Mouse (Mus musculus): Measurements from ENCODE around the gene 1700020L24Rik.

Gene 1700020L24Rik

GRCm38 (mm10) chr11:83442596-83443267 is 5.3 kb downstream of the 1700020L24Rik start:
- peak; percentile 69 to 73 for DNase-seq

GRCm38 (mm10) chr11:83443824-83444223 is 6.3 kb downstream of the 1700020L24Rik start:
- DNase-seq, result no peak

- peak; percentile 45 to 49 for DNase-seq
Observed at GRCm38 (mm10) chr11:83445001-83445400, 7.5 kb downstream of the 1700020L24Rik start.

- no peak for DNase-seq
Observed at GRCm38 (mm10) chr11:83447612-83448011, 10.1 kb downstream of the 1700020L24Rik start.

GRCm38 (mm10) chr11:83448021-83448926 is 10.8 kb downstream of the 1700020L24Rik start:
- DNase-seq, result no peak

- no peak for DNase-seq
Observed at GRCm38 (mm10) chr11:83448927-83449236, 11.4 kb downstream of the 1700020L24Rik start.

GRCm38 (mm10) chr11:83449298-83449697 is 11.8 kb downstream of the 1700020L24Rik start:
- DNase-seq, result no peak

GRCm38 (mm10) chr11:83450550-83450949 is 13.1 kb downstream of the 1700020L24Rik start:
- DNase-seq, result no peak

GRCm38 (mm10) chr11:83451281-83451680 is 13.8 kb downstream of the 1700020L24Rik start:
- no peak for DNase-seq

GRCm38 (mm10) chr11:83454548-83454947 is 17.1 kb downstream of the 1700020L24Rik start:
- no peak for DNase-seq

- DNase-seq, result no peak
Observed at GRCm38 (mm10) chr11:83455608-83456007, 18.1 kb downstream of the 1700020L24Rik start.

GRCm38 (mm10) chr11:83457257-83457656 is 19.8 kb downstream of the 1700020L24Rik start:
- DNase-seq, result no peak

- DNase-seq, result no peak
Observed at GRCm38 (mm10) chr11:83457912-83458601, 20.6 kb downstream of the 1700020L24Rik start.

- no peak for DNase-seq
Observed at GRCm38 (mm10) chr11:83461462-83462027, 24.1 kb downstream of the 1700020L24Rik start.

GRCm38 (mm10) chr11:83462711-83463244 is 25.3 kb downstream of the 1700020L24Rik start, which contains the start of gene Mmp28:
TSS of gene Mmp28 (minus strand) at chr11:83463071.
- DNase-seq, result peak; percentile 46 to 47

GRCm38 (mm10) chr11:83465976-83466375 is 28.5 kb downstream of the 1700020L24Rik start:
- DNase-seq, result no peak

- peak in 1 of 2 experiments; percentile 11 for DNase-seq
Observed at GRCm38 (mm10) chr11:83467120-83467652, 29.7 kb downstream of the 1700020L24Rik start.

GRCm38 (mm10) chr11:83468765-83469164 is 31.3 kb downstream of the 1700020L24Rik start:
- DNase-seq, result no peak

GRCm38 (mm10) chr11:83471766-83472165 is 34.3 kb downstream of the 1700020L24Rik start:
- no peak for DNase-seq

GRCm38 (mm10) chr11:83472324-83473234 is 35.1 kb downstream of the 1700020L24Rik start, which contains the start of gene Taf15:
TSS of gene Taf15 (plus strand) at chr11:83473086.
- DNase-seq, result peak; percentile 97
